Mouse (Mus musculus): ENCODE measurements around the gene Auts2.

Gene Auts2

DNA sequence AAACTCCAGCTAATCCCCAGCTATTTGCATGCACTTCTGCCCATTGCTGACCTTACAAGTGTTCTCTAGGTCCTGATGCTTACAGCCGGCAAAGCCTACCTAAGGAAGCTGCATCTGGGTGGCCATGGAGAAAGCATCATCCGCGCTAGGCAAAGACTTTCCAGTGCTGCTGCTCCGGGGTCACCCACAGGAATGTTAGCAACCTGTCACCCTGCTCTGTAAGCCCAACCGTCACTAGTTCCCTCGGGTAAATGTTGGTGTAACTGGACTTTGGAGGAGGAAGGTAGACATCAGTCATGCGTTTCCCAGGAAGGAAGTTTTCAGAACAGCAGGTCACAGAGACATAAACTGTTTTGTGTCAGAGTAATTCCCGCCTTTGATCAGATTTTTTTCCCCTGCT lies 287.6 kb downstream of the Auts2 start:
- no peak for DNase-seq (ENCODE audit: low spot score)

DNA sequence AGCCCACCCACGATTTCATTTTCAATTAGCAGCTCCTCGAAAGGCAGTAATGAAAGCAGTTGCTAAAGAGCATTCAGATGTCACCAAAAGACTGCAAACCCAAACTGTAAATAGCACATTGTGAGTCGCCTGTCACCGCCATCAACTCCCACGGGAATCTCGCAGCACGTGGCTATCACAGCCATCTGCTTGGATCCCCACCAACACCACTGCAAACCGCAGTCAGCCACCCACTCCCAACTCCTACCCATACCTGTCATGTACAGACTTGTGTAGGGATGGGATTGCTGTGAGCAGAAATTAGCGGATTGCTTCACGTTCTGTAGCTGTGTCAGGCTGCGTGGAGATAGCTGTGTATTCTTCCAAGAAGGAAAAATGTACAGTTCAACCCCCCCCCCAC lies 293.6 kb downstream of the Auts2 start:
- DNase-seq (ENCODE audit: low spot score): no peak

DNA sequence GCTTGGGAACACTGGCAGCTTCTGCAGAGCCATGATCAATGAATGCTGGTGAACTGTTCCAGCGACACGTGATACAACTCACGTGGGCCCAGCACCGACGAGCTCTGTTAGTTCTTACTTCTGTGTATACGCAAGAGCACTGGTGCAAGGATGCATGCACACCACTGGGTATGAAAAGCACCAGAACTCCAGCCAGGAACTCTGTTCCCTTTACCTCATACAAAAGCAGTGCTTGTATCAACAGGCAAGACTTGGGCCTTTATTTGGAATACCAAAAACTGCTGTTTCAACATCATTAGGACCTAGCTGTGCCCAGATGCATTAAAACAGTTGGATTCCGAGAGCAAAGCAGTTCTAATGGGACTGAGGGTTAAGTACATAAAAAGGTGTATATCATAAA lies 295.1 kb downstream of the Auts2 start:
- no peak for DNase-seq (ENCODE audit: low spot score)

DNA sequence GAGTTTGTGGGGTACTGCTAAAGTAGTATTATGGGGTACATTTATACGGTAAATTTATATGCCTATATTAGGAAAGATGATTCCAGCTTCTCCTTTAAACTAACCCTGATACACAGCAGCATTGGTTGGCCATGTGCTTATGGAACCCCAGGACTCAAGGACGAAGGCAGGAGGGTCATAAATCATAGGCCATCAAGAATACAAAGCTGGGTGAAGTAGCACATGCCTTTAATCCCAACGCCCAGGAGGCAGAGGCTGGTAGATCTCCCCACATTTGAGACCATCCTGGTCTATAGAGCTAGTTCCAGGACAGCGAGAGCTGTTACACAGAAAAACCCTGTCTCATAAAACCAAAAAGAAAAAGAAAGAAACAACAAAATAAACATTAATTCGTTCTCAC lies 307.7 kb downstream of the Auts2 start:
- DNase-seq (ENCODE audit: low spot score): no peak

DNA sequence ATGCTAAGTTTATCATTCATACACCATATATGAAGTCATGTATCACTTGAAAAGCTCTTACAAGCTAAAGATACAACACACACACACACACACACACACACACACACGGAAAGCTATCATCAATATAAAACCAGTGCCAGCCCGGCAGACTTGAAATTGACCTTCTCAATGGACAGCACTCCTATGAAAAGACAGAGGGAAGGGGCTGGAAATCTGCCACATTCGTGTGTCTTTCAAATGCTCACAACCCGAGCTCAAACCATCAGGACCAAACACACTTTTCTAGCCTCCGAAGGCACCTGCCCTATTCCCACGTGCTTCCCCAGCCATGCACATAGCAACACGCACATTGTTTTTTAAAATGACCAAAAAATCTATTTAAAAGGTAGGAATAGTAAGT lies 308.7 kb downstream of the Auts2 start:
- DNase-seq (ENCODE audit: low spot score): no peak

DNA sequence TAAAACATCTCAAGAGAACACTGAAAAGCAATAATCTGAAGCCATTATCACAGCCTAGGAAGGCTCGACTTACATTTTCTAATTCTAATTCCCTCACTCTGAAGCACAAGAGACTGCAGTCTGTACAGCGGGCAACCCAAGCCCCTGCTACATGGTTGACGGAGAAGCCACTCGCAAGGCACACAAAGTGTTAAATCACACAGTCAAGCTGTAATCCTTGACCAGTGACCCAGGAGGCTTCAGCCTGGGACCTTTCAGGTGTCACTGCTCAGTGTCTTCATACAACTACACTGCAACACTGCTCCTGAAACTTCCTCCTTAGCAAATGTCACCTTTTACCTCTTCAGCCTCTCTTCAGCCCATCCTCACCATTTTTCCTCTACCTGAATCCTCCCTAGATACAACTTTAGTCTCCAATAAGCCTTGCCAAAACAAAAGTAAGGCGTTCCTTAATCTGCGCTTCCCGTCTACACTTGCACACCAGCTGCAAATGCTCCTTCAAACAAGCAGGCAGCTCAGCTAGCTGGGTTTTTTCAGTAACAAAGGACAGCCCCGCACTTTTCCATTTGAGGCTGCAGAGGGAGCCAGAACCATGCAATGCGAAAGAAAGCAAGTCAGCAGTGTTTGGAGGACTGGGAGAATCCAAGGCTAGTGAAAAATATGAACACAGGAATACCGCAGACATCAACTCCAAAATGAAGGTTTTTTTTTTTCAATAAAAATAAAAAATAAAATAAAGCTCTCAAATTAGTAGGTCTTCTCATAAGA lies 311.7 kb downstream of the Auts2 start:
- peak; percentile 30 for DNase-seq (ENCODE audit: low spot score)

DNA sequence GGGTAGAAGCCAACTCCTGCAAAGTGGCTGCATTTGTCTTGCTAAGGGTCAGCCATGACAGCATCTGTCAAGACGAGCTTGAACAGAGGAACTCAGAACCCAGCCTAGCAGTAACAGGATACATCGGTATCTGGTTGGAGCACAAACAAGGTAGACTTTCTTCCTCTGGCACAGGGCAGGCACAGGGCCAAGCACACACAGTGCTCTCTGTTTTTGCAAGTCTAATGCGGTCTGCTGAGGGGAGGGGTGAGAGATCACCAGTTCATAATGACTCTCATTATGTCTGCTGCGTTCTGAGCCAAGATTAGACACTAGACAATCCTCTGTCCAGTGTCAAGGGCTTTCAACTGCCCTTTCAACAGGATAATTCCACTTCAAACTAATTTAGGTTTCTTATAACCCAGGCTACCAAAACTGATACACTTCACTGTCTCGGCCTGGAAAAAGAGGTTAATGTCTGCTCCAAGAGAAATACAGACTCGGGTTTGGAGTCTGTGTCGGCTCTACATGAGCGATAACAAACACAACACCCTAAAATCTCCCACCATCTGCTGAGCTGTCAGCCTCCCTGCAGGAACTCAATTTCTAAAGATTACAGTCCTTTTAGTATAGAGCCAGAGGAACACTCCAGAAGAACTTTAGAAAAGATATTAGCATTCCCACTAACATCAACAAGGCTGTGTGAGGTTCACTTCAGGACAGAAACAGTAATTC lies 313.3 kb downstream of the Auts2 start:
- peak; percentile 33 for DNase-seq (ENCODE audit: low spot score)

DNA sequence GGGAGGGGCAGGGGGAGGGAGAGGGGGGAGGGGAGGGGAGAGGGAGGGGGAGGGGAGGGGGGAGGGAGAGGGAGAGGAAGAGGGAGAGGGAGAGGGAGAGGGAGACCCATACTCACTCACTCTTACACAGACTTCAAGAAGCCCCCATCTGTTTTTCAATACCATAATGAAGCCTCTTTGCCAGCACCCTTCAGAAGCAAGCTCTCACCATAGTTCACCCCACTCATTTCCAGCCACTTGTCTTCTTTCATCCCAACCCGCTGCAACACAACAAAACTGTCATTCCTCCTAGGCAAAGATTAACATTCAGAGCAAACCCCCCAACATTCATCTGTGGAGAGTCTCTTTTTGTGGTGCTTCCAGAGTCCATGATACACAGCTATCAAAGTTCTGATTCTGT lies 314.1 kb downstream of the Auts2 start:
- DNase-seq (ENCODE audit: low spot score): no peak

DNA sequence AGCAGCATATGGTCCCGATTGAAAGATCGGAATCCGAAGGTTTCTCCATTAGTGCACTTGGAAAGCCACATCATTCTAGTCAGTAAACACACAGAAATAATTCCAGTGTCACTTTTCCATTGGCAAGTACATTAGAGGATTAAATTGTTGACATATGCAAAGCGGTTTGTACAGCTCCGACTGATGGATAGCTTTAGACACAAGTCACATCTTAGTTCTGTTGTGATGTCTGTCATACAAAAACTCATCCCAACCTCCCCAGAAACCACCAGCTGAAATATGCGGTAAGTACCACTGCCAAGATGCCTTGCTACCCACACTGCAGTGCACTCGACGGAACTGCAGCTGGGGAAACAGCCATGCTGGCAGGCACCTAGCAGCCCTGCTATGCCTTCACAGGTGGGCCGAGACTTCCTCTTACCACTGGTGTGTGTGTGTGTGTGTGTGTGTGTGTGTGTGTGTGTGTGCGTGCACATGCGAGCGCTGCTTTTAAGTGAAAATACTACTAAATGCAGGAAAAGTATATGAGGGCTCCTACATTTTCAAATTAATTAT lies 322.7 kb downstream of the Auts2 start:
- no peak for DNase-seq (ENCODE audit: low spot score)

DNA sequence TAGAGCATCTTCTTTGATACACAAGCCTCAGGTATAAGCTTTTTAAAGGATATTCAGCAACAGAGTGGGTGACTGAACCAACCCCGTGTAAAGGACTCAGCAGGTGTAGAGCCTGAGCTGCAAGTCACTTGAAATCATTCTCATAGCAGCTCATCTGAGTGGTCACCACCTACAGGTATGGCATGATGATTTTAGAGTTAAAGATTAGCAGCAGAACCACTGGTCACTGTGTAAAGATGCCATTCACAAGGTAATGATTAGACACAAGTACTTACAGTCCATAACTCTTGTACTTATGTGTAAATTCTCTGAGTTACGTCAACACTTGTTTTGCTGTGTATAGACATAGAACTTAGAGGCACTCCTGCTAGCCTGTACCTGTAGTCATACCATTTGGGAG lies 327.0 kb downstream of the Auts2 start:
- DNase-seq (ENCODE audit: low spot score): no peak

DNA sequence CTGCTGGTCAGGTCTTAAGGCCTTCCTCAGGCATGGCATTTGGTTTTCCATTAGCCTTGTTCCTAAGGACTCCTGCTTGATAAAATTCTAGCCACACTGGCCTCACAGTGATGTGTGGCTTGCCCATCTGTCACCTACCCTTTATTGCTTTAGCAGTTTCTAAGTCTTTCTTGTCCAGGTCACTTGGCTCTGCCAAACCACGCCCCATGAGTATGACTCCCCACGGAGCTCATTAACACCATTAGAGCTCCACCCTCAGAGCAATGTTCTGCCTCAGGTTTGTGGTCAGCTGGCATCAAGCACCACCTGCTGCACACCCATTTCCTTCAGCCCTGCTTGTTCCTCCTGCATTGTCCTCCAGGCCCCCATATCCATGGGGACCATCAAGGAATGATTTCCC lies 330.7 kb downstream of the Auts2 start:
- no peak for DNase-seq (ENCODE audit: low spot score)

DNA sequence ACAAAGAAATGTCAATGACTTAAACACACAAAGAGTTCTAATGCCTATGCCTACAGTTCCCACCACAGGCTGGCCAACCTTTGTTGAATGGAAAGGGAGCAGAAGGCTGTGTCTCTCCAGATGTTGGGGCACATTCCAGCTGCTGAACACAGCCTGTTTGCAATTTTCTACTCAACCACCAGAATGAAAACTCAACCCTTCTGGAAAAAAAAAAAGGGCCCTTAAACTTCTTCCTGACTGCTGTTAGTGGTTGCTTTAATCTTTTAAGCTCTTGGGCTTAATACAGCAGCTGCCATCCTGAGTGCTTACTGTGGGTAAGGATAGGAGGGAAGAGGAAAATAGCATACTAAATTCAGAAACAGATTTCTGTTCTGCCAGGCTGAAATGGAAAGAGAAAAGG lies 333.4 kb downstream of the Auts2 start:
- no peak for DNase-seq (ENCODE audit: low spot score)

DNA sequence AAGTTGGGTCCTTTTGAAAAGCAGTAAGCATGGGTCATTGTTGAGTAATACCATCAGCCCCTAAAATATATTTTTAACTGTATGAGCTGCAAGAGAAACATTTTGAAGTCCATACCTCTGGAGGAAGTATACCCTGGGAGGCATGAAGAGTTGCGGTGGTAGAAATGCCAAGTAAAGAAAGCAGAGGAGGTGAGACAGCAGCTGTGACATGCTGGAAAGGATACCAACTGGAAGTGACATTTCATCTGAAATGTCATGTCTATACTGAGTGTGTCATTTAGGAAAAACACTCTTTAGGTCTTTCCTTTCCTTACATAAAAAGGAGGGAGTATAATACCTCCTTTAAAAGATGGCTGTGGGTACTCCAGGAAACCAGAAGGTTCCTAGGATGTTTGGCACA lies 336.9 kb downstream of the Auts2 start:
- DNase-seq (ENCODE audit: low spot score): no peak

DNA sequence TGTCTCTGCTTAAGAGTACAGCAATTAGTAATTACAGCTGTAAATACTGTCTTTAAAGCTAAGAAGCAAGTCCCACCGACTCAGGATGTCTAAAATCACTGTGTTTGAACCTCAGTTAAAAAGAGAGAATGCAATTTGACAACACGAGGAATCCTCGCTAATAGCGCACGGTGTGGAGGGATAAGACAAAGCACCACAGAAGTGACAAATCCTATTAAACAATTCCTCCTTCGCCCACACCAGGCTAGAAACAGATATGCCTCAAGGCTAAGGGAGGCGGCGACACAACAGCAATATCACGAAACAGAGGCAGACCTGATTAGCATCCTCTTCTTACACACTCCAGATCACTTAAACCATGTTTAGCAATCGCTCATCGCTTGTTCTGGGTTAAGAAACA lies 339.3 kb downstream of the Auts2 start:
- no peak for DNase-seq (ENCODE audit: low spot score)

DNA sequence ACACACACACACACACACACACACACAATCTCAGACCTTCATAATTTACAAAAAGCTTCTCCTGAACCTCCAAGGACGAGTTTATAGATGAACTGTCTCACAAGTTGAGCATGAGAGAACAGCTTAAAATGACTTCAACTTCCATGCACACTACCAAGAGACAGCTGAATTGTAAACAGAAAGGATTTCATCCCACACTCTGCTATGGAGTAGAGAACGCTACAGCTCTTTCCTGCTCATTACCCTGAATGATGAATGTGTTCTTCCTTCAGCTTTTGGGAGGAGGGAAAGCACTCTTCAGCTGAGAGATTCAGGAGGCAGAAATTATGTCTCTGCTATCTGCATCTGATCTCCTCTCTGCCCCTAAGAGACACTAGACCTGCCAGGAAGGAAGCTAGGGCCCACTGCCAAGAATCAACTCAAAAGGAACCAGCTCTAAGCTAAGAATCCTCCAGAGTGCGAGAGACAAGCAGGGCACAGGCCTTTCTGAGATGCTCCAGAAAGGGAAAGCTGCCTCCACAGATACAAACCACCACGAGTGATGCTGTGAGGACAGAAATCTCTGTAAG lies 342.0 kb downstream of the Auts2 start:
- DNase-seq (ENCODE audit: low spot score): no peak

DNA sequence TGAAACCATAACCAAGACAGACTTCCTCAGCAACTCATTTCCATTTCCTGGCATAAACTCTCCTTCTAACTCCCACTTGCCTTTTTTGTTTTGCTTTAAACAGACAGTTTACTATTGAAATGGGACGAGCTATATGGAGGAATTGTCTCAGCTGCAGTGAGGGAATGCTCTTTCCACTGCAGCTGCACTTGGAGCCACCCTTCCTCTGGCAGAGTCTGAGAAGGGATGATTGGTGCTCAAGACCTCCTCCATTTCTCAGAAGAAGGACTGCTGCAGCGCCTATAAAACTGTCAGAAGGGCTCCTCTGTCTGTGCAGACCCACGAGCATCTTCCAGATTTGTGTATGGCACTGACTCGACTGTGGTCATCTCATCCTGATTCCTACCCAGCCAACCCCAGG lies 342.5 kb downstream of the Auts2 start:
- DNase-seq (ENCODE audit: low spot score): no peak

DNA sequence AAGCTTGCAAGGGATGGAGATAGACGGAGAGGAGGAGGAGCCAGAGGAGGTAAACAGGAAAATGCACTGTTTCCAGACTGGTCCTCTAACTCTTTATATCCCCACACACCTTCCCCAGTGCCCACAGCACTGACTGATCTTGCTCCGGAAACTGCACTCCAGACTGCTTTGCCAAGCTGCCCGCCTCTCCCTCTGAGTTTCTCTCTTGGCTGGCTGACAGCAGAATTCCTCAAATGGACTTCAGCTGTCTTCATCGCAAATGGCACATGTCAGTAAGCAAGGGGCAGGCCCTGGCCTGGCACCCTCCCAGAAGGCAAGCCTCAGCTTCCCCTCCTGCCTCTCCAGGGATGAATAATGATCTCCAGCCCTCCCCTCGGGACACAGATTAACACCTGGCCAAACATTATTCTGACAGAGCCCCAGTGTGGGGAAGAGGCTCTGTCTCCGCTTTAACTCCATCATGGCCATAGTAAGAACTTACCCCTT lies 348.1 kb downstream of the Auts2 start:
- no peak for DNase-seq (ENCODE audit: low spot score)

DNA sequence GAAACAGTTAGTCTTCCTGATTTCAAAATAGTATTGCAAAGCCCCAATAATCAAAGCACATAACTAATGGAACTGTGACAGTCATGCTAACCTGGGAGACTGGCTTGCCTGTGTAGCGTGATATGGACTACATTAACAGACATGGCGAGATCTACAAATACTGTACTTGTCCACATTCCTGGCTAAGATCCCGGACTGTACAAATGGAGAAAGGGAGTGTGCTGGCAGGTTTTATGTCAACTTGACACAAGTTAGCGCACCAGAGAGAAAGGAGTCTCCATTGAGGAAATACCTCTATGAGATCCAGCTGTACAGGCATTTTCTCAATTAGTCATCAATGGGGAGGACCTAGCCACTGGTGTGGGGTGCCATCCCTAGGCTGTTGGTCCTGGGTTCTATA lies 353.0 kb downstream of the Auts2 start:
- DNase-seq (ENCODE audit: low spot score): no peak

DNA sequence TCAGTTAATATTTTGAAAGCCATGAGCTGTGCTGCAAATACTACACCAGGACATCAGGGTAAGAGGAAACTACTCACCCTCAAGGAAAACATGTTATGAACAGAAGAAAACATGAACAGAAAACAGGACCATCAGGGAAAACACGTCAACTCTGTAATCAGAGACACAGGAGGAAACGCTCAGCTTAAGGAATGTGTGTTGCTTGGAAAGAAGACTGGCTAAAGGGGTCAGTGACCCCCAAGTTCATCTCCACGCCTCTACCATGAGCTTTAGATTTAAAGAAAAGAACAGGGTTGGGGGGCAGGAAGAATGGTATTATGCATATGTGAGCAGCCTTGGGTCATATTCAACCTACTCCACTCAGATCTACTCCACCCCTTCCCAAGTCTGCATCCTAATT lies 356.5 kb downstream of the Auts2 start:
- DNase-seq (ENCODE audit: low spot score): no peak

DNA sequence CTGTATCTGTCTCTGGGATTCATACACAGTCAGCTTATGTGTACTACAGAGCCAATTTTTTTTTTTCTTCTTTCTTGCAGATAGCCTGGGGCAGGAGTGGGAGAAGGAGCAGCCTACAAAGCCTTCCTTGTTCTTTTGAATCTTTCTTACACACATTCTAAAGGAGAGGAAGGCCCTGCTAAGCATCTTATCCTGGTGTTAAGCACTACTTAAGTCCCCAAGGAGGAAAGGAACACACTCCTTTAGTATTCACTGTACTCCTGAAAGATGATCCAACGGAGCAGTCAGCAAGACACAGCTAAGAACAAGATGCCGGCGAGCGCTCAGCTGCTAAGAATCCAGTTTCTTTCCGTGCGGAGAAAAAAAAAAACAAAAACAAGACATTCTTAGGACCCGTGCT lies 356.9 kb downstream of the Auts2 start:
- no peak for DNase-seq (ENCODE audit: low spot score)

DNA sequence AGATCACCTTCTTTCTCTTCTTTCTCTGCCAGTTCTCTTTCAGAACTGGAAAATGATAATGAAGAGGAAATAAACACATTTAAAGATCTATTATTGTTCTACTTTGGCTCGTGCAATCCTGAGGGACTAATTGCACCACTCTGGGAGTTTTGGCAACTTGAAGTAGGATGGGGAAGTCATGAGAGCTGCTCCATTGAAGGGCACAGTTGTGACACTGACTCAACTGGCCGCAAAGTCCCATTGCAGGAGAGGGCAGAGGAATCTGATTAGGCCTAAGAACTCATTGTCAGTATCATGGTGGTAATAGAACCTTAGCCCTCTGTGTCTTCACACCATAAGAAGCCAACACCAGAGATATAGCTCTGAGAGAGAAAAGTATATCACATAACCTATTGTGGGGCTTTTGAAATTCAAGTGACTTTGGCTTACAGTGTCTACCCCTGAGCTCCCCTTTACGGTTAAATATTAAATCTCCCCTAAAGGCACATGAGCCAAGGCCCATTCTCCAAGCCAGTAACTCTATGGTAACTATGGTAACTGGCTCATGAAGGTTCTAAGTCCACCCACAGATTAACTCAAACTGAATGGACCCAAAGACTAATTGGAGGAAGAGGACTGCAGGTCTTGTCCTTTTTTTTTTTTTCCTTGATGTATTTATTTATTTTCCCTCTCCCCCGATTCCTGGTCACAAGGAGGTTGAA lies 358.6 kb downstream of the Auts2 start:
- DNase-seq (ENCODE audit: low spot score): no peak

DNA sequence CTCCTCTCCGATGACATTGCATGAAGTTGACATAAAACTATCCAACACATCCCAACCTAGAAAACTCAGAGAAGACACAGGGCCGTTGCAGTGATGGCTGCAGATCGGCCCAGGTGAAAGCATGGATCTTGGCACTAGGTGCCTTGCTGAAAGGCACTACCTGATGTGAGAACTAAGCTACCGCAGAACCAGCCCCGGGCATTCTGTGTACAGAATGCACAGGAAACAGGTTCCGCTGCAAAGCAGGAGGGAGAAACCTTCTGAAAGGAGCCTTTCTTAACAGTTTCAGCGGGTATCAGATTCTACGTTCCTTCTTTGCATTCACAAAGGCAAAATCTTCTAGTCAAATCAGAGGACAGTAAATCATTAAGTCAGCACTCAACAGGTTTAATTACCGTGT lies 361.1 kb downstream of the Auts2 start:
- no peak for DNase-seq (ENCODE audit: low spot score)

All from ovary, adult 18-20 months (tissue).